Mouse (Mus musculus): Measurements from ENCODE around the gene Clca3a2. TPM values are rescaled to one million over a fixed set of nuclear protein-coding genes. Genes with fewer than 3 reads are reported as not detected.
"Not testable (repeated sequence)": the region's sequence is repeated elsewhere in the genome, so short reads cannot be mapped to it uniquely, and the experiment has no call there.

The Clca3a2 gene
- total RNA-seq (2021) = not detected
- long read RNA-seq, experiment 1 = 0 reads
- long read RNA-seq, experiment 2 = 0 reads

DNA sequence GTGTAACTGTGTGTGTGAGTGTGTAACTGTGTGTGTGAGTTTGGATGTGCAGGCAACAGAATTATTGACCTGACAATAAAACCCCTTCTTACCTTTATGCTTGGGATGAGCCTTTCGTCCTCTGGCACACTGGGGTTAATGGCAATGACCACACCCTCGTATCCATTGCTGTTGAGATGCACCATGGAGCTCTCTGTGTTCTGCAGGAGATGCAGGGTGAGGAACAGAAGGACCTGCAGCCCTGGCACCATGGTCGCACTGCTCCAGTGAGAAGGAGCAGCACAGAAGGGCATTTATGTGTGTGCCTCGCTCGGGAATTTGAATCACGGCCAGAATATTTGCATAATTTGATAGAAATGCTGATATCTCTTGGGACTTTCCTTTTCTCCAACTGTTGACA lies at the start of gene Clca3a2:
Clca3a2 (minus strand) TSS at position 276 of the 400 bp plus-strand sequence.
- not testable (repeated sequence) for DNase-seq (ENCODE audit: low spot score in 2 of 2); H3K27ac ChIP-seq; H3K4me3 ChIP-seq

DNA sequence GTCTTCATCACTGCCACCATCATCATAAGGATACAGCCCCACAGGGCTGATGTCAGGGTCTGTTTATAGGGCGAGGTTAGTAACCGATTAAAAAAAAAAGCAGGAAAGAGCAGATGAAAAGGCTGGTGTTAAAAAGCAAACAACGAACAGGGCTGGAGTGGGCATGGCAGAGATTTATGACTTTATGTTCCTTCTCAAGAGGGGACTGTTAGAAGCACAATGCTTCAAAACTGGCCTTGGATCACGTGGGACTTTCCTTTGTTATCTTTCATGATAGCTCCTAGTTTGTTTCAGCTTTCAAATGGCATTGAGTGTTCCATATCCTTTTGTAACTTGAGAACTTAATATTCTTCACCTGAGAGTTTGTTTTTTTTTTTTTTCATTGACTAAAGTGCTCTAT lies 30.3 kb upstream of the Clca3a2 start:
- DNase-seq (ENCODE audit: low spot score in 2 of 2) = no peak
- Histone ChIP-seq H3K27ac (no peak overlapping the region), H3K4me3 (no peak overlapping the region)
- TF ChIP-seq CTCF (conservative IDR thresholded peaks at IDR 0.05) = no peak

DNA sequence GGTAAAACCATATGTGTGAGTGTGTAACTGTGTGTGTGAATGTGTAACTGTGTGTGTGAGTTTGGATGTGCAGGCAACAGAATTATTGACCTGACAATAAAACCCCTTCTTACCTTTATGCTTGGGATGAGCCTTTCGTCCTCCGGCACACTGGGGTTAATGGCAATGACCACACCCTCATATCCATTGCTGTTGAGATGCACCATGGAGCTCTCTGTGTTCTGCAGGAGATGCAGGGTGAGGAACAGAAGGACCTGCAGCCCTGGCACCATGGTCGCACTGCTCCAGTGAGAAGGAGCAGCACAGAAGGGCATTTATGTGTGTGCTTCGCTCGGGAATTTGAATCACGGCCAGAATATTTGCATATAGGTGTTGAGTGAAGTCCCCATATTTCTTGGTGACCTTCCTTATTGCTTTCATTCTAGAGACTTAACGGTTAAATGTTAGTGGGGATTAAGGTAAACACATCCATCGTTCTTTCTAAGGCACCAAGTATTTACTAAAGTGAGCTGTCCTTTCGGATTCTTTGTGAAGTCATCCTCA lies 29.8 kb upstream of the Clca3a2 start, which contains the start of gene Clca3b:
Clca3b (minus strand) TSS at position 344 of the 543 bp plus-strand sequence.
- H3K27ac ChIP-seq; H3K4me3 ChIP-seq; DNase-seq (ENCODE audit: low spot score in 2 of 2): not testable (repeated sequence)

DNA sequence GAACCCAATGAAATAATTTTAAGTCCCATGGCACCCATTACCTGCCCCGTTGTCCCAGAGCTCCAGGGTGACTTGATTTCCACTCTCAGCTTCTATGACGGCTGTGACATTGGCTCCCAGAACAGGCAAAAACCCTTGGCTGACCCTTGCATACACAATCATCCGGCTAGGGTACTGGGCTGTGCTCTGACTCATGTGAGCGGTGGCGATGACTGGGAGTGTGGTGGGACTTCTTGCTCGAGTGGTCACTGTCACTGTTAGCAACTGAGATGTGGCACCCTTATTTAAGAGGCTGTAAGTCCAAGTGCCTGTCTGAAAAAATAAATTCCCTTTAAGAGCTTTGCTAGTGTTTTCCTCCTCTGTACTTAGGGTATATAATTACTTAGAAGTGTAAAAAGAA lies 8.0 kb upstream of the Clca3a2 start:
- no peak overlapping the region for H3K27ac ChIP-seq
- no peak for TF ChIP-seq CTCF (conservative IDR thresholded peaks at IDR 0.05)

DNA sequence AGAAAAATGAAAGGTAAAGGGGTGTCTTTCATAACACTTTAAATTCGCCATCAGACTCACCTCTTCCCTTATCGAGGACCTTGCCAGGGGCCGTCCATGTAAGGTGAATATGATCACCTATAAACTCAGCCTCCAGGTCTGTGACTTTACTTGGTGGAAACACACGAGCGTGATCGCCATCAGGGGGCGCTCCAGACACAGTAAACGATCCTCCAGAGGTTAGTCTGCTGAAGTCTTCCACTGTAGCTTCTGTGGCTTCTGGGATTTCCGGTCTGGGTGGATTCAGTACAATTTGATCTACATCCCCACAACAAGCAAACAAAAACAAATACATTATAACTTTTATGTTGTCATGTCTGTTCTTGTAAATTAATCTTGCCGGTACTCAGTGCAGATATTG lies 5.9 kb upstream of the Clca3a2 start:
- Histone ChIP-seq H3K4me3 (no peak overlapping the region), H3K27ac (no peak overlapping the region)
- DNase-seq (ENCODE audit: low spot score in 2 of 2) = peak; percentile 69 to 89
- TF ChIP-seq CTCF (conservative IDR thresholded peaks at IDR 0.05) = peak; percentile 87

More for the DNA sequence above, 8.0 kb upstream of the Clca3a2 start:
- DNase-seq (ENCODE audit: low spot score in 2 of 2) = no peak
- no peak overlapping the region for H3K4me3 ChIP-seq

DNA sequence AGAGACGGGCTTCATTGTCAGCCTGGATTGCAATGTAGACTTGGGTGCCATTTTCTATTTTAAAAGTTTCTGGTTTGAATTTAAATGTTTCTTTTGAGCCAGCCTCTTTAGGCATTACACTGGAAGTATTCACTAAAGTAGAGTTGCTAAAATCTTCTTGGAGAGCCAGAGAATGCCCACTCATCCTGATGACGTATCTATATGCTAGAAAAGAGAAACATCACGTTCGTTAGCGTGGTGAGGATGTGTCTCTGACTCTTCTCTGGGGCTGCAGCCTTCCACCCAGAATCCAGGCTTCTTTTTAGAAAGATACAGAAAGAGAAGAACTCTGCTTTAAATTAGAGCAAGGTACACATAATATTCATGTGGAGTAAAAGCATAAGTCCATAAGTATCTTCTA lies 4.0 kb upstream of the Clca3a2 start:
- no peak overlapping the region for H3K4me3 ChIP-seq
- DNase-seq (ENCODE audit: low spot score in 2 of 2) = no peak
- H3K27ac ChIP-seq = no peak overlapping the region
- no peak for TF ChIP-seq CTCF (conservative IDR thresholded peaks at IDR 0.05)

DNA sequence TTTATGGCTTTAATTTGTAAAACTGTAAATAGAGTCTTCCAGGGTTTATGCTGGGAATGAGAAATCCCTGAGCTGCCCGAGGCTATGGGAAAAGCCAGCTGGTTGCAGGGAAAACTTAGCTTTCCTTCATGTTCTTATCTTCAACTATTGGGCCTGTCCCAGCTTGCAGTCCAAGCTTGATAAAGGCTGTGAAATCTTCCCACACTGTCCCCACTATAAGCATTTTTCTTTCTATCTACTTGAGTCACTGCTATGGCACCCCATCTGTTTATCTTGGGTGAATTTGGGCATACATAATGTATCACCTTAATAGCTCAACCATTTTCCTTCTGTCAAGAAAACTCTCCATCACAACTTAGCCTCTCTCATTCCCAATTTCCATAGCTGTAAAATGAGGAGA lies 1.3 kb upstream of the Clca3a2 start:
- Histone ChIP-seq H3K4me3 (no peak overlapping the region), H3K27ac (no peak overlapping the region)
- no peak for TF ChIP-seq CTCF (conservative IDR thresholded peaks at IDR 0.05)
- DNase-seq (ENCODE audit: low spot score in 2 of 2) = no peak

DNA sequence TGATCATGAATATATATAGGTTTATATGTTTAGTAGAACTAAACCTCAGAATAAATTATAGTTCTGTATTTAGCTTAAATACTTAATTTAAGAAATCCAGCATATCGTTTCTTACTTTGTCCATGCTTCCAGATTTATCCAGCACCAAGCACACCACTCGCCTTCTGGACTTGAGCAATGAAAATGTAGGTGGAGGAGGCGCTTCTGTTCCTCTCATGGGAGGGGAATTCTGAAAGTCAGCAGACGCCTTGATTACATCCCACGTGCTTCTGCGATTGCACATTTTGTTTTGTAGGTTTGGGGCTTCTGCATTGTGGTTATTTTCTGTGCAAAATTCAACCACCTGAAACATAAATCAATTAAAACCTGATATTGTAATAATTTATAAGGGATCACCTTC lies 6.0 kb downstream of the Clca3a2 start:
- H3K27ac ChIP-seq; DNase-seq (ENCODE audit: low spot score in 2 of 2); H3K4me3 ChIP-seq: not testable (repeated sequence)

DNA sequence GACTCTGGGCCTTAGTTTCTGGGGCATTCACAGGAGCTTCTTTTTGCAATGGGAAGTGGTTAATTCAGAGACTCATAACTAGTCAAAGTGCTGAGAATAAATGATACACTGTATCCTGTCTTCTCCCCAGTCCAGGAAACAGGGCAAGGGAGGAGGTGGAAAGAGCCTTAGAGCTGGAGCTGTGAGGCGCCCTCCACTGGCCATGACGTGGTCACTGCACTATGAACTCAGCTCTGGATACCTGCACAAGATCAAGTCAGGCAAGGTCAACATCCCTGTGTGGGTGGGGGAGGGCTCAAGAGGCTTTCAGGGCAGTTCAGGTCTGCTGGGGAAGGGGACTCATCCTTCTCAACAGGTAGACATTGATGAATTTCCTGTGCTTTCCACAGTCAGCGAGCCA lies 7.5 kb downstream of the Clca3a2 start:
- Histone ChIP-seq H3K27ac (no peak overlapping the region), H3K4me3 (no peak overlapping the region)
- peak; percentile 39 for TF ChIP-seq CTCF (conservative IDR thresholded peaks at IDR 0.05)
- no peak for DNase-seq (ENCODE audit: low spot score in 2 of 2)

DNA sequence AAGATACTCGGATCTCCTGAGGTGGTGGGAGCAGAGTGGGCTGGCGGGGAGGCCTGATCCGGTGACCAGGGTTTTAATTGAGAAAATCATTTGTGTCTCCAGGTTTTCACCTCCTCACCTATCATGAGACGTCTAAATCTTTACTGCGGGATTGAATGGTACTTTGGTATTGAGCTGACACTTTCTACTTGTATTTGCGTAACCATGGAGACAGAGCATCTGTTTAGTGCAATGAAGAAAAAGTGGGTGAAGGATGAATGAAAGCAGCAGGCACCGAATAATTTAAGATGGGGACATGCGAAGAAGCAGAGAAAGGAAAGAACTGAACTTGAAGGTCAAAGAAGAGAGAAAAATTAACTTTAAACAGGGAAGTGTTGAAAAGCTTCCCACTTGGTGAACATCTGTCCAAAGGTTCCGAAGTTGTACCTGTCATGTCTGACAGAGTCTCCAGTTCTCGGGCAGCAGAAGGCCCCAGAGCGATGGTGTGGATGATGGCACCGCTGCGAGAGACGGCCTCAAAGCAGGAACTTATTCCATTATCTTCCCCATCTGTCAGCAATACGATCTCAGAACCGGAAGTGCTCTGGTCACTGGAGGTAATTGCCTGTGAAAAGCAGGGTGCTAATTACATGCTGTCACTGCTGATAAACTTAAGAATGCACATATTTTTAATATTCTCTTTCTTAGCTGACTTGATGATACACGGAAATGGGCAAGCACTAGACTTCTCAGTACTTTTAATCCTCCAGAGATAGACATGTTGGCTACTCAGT lies 11.0 kb downstream of the Clca3a2 start:
- not testable (repeated sequence) for H3K4me3 ChIP-seq; H3K27ac ChIP-seq; DNase-seq (ENCODE audit: low spot score in 2 of 2)

DNA sequence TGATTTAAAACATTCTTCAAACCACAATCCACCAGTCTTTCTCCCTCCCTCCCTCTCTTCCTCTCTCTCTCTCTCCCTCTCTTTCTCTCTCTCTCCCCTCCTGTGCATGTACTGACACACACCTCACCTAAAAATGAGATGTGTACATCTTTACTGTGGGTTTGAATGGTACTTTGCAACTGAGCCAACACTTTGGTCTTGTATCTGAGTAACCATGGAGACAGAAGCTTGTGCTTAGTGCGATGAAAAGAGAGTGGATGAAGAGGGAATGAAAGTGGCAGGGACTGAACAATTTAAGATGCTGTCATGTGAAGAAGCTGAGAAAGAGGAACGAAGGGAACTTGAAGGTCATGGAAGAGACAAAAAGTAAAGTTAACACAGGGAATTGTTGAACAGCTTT lies 12.7 kb downstream of the Clca3a2 start:
- H3K4me3 ChIP-seq; H3K27ac ChIP-seq; DNase-seq (ENCODE audit: low spot score in 2 of 2): not testable (repeated sequence)

DNA sequence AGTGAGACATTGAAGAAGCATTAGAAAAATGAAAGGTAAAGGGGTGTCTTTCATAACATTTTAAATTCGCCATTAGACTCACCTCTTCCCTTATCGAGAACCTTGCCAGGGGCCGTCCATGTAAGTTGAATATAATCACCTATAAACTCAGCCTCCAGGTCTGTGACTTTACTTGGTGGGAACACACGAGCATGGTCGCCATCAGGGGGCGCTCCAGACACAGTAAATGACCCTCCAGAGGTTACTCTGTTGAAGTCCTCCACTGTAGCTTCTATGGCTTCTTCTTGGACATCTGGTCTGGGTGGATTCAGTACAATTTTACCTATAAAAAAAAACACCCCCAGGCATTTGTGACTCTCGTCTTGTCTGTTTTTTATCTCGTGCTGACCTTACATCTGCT lies 17.4 kb downstream of the Clca3a2 start:
- peak; percentile 66 for TF ChIP-seq CTCF (conservative IDR thresholded peaks at IDR 0.05)
- no peak overlapping the region for H3K27ac ChIP-seq
- no peak for DNase-seq (ENCODE audit: low spot score in 2 of 2)
- no peak overlapping the region for H3K4me3 ChIP-seq

DNA sequence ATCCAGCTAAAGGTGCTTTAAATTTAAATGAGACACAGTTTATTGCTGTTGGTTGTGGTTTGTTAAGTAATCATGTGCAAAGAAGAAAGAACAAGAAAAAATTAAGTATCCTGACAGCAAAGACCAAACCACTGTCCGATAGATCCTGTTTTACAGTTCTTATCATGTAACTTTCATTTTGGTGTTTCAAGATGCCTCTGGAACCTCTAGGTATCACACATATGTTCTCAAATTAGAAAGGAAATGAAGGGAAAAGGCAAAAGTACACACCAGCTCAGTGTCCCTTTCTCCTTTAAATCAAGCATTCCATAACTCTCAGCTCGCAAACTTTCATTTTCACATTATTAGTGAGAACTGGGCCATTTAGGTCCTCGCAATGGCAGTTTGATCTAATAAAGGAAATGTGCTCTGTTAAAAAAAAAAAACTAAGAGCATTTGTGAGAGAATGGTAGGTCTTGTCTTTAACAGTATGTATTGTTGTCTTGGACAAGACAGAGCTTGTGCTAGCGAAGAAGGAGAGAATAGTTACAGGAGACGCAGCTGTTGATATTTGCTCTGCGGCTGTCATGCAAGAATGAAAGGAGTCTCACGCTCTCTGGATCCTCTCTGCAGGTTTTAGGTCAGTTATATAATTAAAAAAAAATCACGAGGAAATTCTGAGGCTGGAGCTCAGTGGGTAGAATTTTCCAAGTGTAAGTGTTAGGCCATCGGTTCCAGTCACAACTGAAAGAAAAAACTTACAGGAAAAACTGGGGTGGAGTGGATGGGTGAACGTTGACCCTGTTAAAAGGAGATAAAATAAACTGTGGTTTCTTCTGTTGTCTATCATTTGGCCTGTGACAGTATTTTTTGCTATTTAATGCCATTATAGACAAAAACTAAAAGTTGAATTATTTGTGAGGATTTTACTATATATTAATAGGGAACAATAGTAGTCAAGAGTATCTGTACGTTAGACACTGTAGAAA lies 33.8 kb downstream of the Clca3a2 start:
- no peak for TF ChIP-seq CTCF (conservative IDR thresholded peaks at IDR 0.05)
- no peak overlapping the region for H3K27ac ChIP-seq
- H3K4me3 ChIP-seq = no peak overlapping the region
- DNase-seq (ENCODE audit: low spot score in 2 of 2) = no peak
